Mouse (Mus musculus) spleen, adult 2 months (tissue): Measurements from ENCODE around the gene Map1a.

Experiments used
- CTCF ChIP-seq: fragments of 200-500 bp; IDR thresholded peaks from 2 replicates; pipeline ENCODE4 v1.5.1; 2011; ENCODE audit warnings: mild to moderate bottlenecking, inconsistent platforms; ENCODE audit not compliant: insufficient read depth, insufficient read length, insufficient replicate concordance; ENCODE audit errors: extremely low read depth
- POLR2A ChIP-seq: fragments of 200-500 bp; IDR thresholded peaks from 2 replicates; pipeline ENCODE4 v1.6.1; 2011; ENCODE audit warnings: low read depth, low read length, inconsistent platforms

GRCm38 (mm10) chr2:121299471-121299870, 10.1 kb downstream of the Map1a start:
- TF ChIP-seq POLR2A, result no peak
- TF ChIP-seq CTCF, result no peak
